Mouse (Mus musculus) cerebellum, adult (tissue): ENCODE measurements at regions not wholly inside any gene's neighbourhood (a gene's known extent, or its start where the extent isn't known, plus 50 kb on each side); places are given as distances from the start of the nearest gene placed in this dataset.

Experiments used
- ATAC-seq: cut with Nextera tagmentation; 2 replicates; pipeline ENCODE4 v1.9.2; 2017; ENCODE audit warnings: mild to moderate bottlenecking, moderate library complexity, mixed read lengths; ENCODE audit not compliant: insufficient number of reproducible peaks, low FRiP score, low TSS enrichment

- ATAC-seq, result no peak
Measured at GRCm38 (mm10) chr13:91274131-91274530, 50.4 kb upstream of the Atg10 start.

GRCm38 (mm10) chr13:91274615-91275014, 50.8 kb upstream of the Atg10 start:
- ATAC-seq, result 0 out of 2 replicates have a peak, but pooled peaks have one; percentile 39

- ATAC-seq, result no peak
Measured at GRCm38 (mm10) chr13:91279487-91279886, 55.7 kb upstream of the Atg10 start.

GRCm38 (mm10) chr13:91295552-91296170, 71.9 kb upstream of the Atg10 start:
- no peak; the same call in 1 of the 2 replicates for ATAC-seq

GRCm38 (mm10) chr13:91296521-91297160, 72.9 kb upstream of the Atg10 start:
- no peak for ATAC-seq

- ATAC-seq, result no peak
Measured at GRCm38 (mm10) chr13:91301849-91302248, 78.1 kb upstream of the Atg10 start.

- no peak for ATAC-seq
Measured at GRCm38 (mm10) chr13:91305697-91306405, 82.1 kb upstream of the Atg10 start.

GRCm38 (mm10) chr13:91306545-91306944, 82.8 kb upstream of the Atg10 start:
- ATAC-seq, result no peak

GRCm38 (mm10) chr13:91312905-91313571, 89.3 kb upstream of the Atg10 start:
- no peak for ATAC-seq

- no peak for ATAC-seq
Measured at GRCm38 (mm10) chr13:91322331-91322730, 98.6 kb upstream of the Atg10 start.

GRCm38 (mm10) chr13:91326834-91327233, 103.1 kb upstream of the Atg10 start:
- no peak for ATAC-seq

GRCm38 (mm10) chr13:91334283-91334682, 110.5 kb upstream of the Atg10 start:
- ATAC-seq, result no peak

GRCm38 (mm10) chr13:91344139-91344538, 115.9 kb upstream of the Ssbp2 start:
- ATAC-seq, result no peak

GRCm38 (mm10) chr13:91348489-91349083, 111.5 kb upstream of the Ssbp2 start:
- ATAC-seq, result no peak

GRCm38 (mm10) chr13:91352311-91352710, 107.8 kb upstream of the Ssbp2 start:
- no peak for ATAC-seq

GRCm38 (mm10) chr13:91356516-91356915, 103.6 kb upstream of the Ssbp2 start:
- ATAC-seq, result peak; percentile 84

GRCm38 (mm10) chr13:91360121-91360520, 100.0 kb upstream of the Ssbp2 start:
- ATAC-seq, result no peak

GRCm38 (mm10) chr13:91365270-91365952, 94.7 kb upstream of the Ssbp2 start:
- peak; percentile 94 for ATAC-seq

GRCm38 (mm10) chr13:91366540-91366939, 93.5 kb upstream of the Ssbp2 start:
- no peak for ATAC-seq
